Mouse (Mus musculus) thymus, adult 18-20 months (tissue): ENCODE data around the gene Gna11.

ENCODE experiments used
- DNase-seq, 2 experiments: peaks; one replicate each; pipeline ENCODE4 v3.0.0; 2022; ENCODE audit warnings: mixed read lengths in 2 of 2

The Gna11 gene

GRCm38 (mm10) chr10:81483983-81484382, 61.0 kb downstream of the Gna11 start:
- DNase-seq: no peak

GRCm38 (mm10) chr10:81482533-81482889, 62.5 kb downstream of the Gna11 start, which contains the start of gene Celf5:
Gene Celf5, minus strand, starts transcription at chr10:81482709.
- DNase-seq: no peak

GRCm38 (mm10) chr10:81481605-81482532, 63.1 kb downstream of the Gna11 start:
- DNase-seq: no peak
